Mouse (Mus musculus) liver, embryonic 14.5 days (tissue): ENCODE measurements around the gene Zfp771.

ENCODE experiments used
- CTCF ChIP-seq: IDR thresholded peaks from 2 replicates; pipeline ENCODE4 v1.5.1; 2016; ENCODE audit warnings: antibody characterized with exemption, low read depth, control low read depth
- EP300 ChIP-seq: IDR thresholded peaks from 2 replicates; pipeline ENCODE4 v1.6.1; 2016; ENCODE audit warnings: antibody characterized with exemption, low read depth

DNA sequence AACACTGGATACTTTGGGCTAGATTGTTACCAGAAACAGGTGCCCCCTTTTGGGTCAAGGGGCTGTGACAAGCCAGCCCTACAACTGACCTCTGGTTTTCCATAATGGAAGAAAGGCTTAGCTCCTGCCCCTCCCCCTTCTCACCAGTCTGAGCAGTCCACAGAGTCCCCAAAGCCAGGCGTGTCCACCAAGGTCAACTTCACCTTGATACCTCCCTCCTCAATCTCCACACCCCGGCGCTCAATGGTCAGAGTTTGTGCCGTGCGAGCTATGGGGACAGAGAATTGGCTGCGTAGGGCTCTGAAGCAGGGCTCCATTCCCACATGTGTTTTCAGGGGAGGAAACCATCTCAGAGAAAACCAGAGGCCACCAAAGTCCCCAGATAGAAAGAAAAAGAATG, 26.6 kb upstream of the Zfp771 start:
- TF ChIP-seq CTCF = no peak
- no peak for TF ChIP-seq EP300
